9 mouse cellular contexts compared by ENCODE assay signal in the genomic region with DNA sequence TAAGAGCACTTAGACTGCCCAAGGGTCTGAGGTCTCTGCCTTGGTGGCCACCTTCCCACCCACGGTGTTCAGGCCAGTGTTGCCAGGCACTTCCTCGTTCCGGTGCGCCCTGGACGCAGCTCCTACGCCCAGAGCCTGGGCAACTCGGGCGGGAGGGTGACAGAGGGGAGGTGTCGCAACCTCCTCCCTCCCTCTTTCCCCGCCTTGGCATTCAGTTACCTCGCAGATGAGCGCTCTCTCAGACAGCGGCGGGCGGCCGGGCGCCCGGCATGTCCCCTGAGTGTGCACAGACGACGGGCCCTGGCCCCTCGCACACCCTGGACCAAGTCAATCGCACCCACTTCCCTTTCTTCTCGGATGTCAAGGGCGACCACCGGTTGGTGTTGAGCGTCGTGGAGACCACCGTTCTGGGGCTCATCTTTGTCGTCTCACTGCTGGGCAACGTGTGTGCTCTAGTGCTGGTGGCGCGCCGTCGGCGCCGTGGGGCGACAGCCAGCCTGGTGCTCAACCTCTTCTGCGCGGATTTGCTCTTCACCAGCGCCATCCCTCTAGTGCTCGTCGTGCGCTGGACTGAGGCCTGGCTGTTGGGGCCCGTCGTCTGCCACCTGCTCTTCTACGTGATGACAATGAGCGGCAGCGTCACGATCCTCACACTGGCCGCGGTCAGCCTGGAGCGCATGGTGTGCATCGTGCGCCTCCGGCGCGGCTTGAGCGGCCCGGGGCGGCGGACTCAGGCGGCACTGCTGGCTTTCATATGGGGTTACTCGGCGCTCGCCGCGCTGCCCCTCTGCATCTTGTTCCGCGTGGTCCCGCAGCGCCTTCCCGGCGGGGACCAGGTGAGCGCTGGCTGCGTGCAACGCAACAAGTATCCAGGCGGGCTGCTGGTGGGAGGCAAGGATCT. TPM values are rescaled to one million over a fixed set of nuclear protein-coding genes. Genes with fewer than 3 reads are reported as not detected.
A peak's percentile ranks its signal among the peaks of the same experiment; 100 is the strongest.
DNase-seq lines count a peak whose midpoint lies in the region; ATAC-seq and TF ChIP-seq lines count a peak whose summit lies in the region.
"Had no signal": no experiment of that assay in that cellular context is flagged by ENCODE, and none has a peak within 500 bp of the region (broad histone marks: within the 10 kb centered on the region; RNA-seq: fewer than 3 reads in every experiment).

A gene (plus strand): TSS at position 214 of the 901 bp plus-strand sequence.

- H3K36me3 ChIP-seq in E14TG2a.4 (ENCODE audit: insufficient read depth, low read length) = no peaks in the 10 kb centered on the region
- no peaks in the 10 kb centered on the region for H3K36me3 ChIP-seq in embryonic facial prominence, embryonic 13.5 days
- no peaks in the 10 kb centered on the region for H3K36me3 ChIP-seq in limb, embryonic 11.5 days (ENCODE audit: control insufficient read depth, insufficient read depth, low read length)
- no peaks in the 10 kb centered on the region for H3K36me3 ChIP-seq in midbrain, embryonic 10.5 days

- TF ChIP-seq CTCF in gastrocnemius, adult 2 months (IDR thresholded peaks at IDR 0.05) = no peak
- no peak for TF ChIP-seq CTCF in E14TG2a.4 (conservative IDR thresholded peaks at IDR 0.05; ENCODE audit: low read length)

- peaks cover 32% of the 10 kb centered on the region for H3K4me1 ChIP-seq in E14TG2a.4 (replicated peaks; ENCODE audit: low read depth, low read length)
- peaks cover 9% of the 10 kb centered on the region for H3K4me1 ChIP-seq in embryonic facial prominence, embryonic 13.5 days
- H3K4me1 ChIP-seq in limb, embryonic 11.5 days (ENCODE audit: control insufficient read depth, insufficient read depth, low read length) = peaks cover 7% of the 10 kb centered on the region
- H3K4me1 ChIP-seq in midbrain, embryonic 10.5 days = peaks cover 17% of the 10 kb centered on the region

- H3K27ac ChIP-seq in gastrocnemius, adult 2 months = no peak within 1 kb of the TSS
- H3K27ac ChIP-seq in embryonic facial prominence, embryonic 13.5 days = no peak within 1 kb of the TSS
- no peak within 1 kb of the TSS for H3K27ac ChIP-seq in limb, embryonic 11.5 days (replicated peaks; ENCODE audit: low read depth, low read length)
- no peak within 1 kb of the TSS for H3K27ac ChIP-seq in midbrain, embryonic 10.5 days (replicated peaks)

- intact Hi-C loops in gastrocnemius, adult 2 months (cut with DNase I) = no loop called here

- H3K9me3 ChIP-seq in E14TG2a.4 (ENCODE audit: low read length) = peaks cover 20% of the 10 kb centered on the region
- H3K9me3 ChIP-seq in embryonic facial prominence, embryonic 13.5 days = no peaks in the 10 kb centered on the region
- H3K9me3 ChIP-seq in limb, embryonic 11.5 days (ENCODE audit: control insufficient read depth, low read length) = no peaks in the 10 kb centered on the region
- no peaks in the 10 kb centered on the region; the same call in 1 of the 2 replicates for H3K9me3 ChIP-seq in midbrain, embryonic 10.5 days (replicated peaks)

- peak within 1 kb of the TSS; percentile 53 for H3K4me3 ChIP-seq in gastrocnemius, adult 2 months
- H3K4me3 ChIP-seq in E14TG2a.4 (replicated peaks; ENCODE audit: low read length) = peak within 1 kb of the TSS; percentile 76
- peak within 1 kb of the TSS; percentile 40 for H3K4me3 ChIP-seq in embryonic facial prominence, embryonic 13.5 days
- H3K4me3 ChIP-seq in limb, embryonic 11.5 days (ENCODE audit: low read depth, low read length) = peak within 1 kb of the TSS; percentile 22
- H3K4me3 ChIP-seq in midbrain, embryonic 10.5 days = peak within 1 kb of the TSS; percentile 51

- under 1% methylated on average over 77 of the region's 77 CpGs for WGBS in embryonic facial prominence, embryonic 13.5 days
- 1% methylated on average over 75 of the region's 77 CpGs for WGBS in limb, embryonic 11.5 days
- WGBS in midbrain, embryonic 10.5 days = under 1% methylated on average over 77 of the region's 77 CpGs

- H3K4me2 ChIP-seq in embryonic facial prominence, embryonic 13.5 days = peak within 1 kb of the TSS; percentile 65
- H3K4me2 ChIP-seq in limb, embryonic 11.5 days (ENCODE audit: low read depth, severe bottlenecking) = peak within 1 kb of the TSS; percentile 44

- peak; percentile 38 for DNase-seq in gastrocnemius, adult 2 months
- no peak for DNase-seq in gastrocnemius, postnatal 4 days (ENCODE audit: low spot score in 2 of 2)
- peak; percentile 48 for DNase-seq in limb, embryonic 11.5 days (ENCODE audit: low spot score)
- DNase-seq in midbrain, embryonic 10.5 days (ENCODE audit: low spot score) = peak; percentile 39
- DNase-seq in cerebellum, adult 18-20 months = no peak

- peaks cover 63% of the 10 kb centered on the region for H3K27me3 ChIP-seq in E14TG2a.4 (ENCODE audit: insufficient read depth, low read length)
- H3K27me3 ChIP-seq in embryonic facial prominence, embryonic 13.5 days = peaks cover 66% of the 10 kb centered on the region
- peaks cover 35% of the 10 kb centered on the region for H3K27me3 ChIP-seq in limb, embryonic 11.5 days (ENCODE audit: control insufficient read depth, insufficient read depth, low read length)
- H3K27me3 ChIP-seq in midbrain, embryonic 10.5 days (ENCODE audit: low read depth, poor library complexity, severe bottlenecking) = peaks cover 63% of the 10 kb centered on the region
- H3K27me3 ChIP-seq: CH12.LX had no signal

- no peak for ATAC-seq in embryonic facial prominence, embryonic 13.5 days (ENCODE audit: insufficient number of reproducible peaks, insufficient read depth, low FRiP score, low TSS enrichment, low read depth)
- no peak; the same call in 1 of the 2 replicates for ATAC-seq in limb, embryonic 11.5 days (ENCODE audit: insufficient number of reproducible peaks, low FRiP score, low TSS enrichment, low read depth)
- no peak for ATAC-seq in erythroblast, adult 5-6 weeks (replicated peaks; ENCODE audit: low FRiP score, poor library complexity, severe bottlenecking)

- H3K9ac ChIP-seq in embryonic facial prominence, embryonic 13.5 days = 0 out of 2 replicates have a peak within 1 kb of the TSS, but pooled peaks have one; percentile 44
- no peak within 1 kb of the TSS for H3K9ac ChIP-seq in limb, embryonic 11.5 days (ENCODE audit: low read length)

RNA-seq across cellular contexts. Expression of the gene that starts here (rescaled TPM):
- total RNA-seq in gastrocnemius, adult 2 months (2021) = not detected
- under 1 TPM in 1 of 2 experiments, not detected in 1; 0.31 TPM for total RNA-seq in gastrocnemius, postnatal 4 days (2021)
- not detected in 2 replicates for polyA plus RNA-seq in embryonic facial prominence, embryonic 13.5 days (2015; fragmentation: Nextera tagmentation; extraction: Ambion mirVana)
- polyA plus RNA-seq in limb, embryonic 11.5 days (2014; fragmentation: Nextera tagmentation; extraction: Ambion mirVana) = 0.31 and 0.72 TPM in 2 replicates
- polyA plus RNA-seq in midbrain, embryonic 10.5 days (2016; fragmentation: Nextera tagmentation; extraction: Ambion mirVana) = 0.12 TPM in 1 of 2 replicates, not detected in the other
- total RNA-seq in erythroblast, adult 5-6 weeks (2015; ENCODE audit: low replicate concordance) = not detected in 2 replicates
- total RNA-seq in erythroblast, adult 5-6 weeks (2017; ENCODE audit: low replicate concordance) = not detected in 2 replicates
- total RNA-seq: CH12.LX had no signal

Comparison
In these comparisons a context has a peak if more than half of its experiments do, and no peak if none do; other contexts are left out.
1. Peak in DNase-seq and H3K4me3 ChIP-seq in gastrocnemius, adult 2 months; RNA of the gene not detected or under 1 TPM.
2. Peak in DNase-seq, H3K4me3 ChIP-seq and H3K4me2 ChIP-seq in limb, embryonic 11.5 days; RNA of the gene not detected or under 1 TPM.
3. Peak in DNase-seq and H3K4me3 ChIP-seq in midbrain, embryonic 10.5 days; RNA of the gene not detected or under 1 TPM.
4. H3K4me3 ChIP-seq: peak in every context shown above with its lines; median percentile 76 in E14TG2a.4; 53 in gastrocnemius, adult 2 months; 51 in midbrain, embryonic 10.5 days; 40 in embryonic facial prominence, embryonic 13.5 days; 22 in limb, embryonic 11.5 days.